Mouse (Mus musculus): ENCODE measurements at regions not wholly inside any gene's neighbourhood (a gene's known extent, or its start where the extent isn't known, plus 50 kb on each side); places are given as distances from the start of the nearest gene placed in this dataset.

DNA sequence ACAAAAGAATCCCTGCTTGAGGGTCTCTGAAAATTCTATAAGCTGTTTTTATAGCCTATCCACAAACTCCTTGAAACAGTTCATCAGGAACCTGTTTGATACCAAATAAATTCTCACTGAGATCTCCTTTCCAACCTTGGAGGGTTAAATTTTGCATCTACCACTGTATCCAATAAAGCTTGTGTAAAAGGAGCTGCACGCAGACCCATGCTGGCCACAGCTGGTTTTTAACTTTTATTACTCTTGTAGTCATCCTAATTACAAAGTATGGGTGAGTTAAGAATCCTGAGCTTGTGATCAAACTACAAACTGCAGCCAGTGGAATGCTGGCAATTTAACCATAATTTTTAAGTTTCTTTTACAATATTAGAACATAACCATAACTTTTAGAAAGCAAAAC, 59.0 kb upstream of the Ell2 start:
- no peak for TF ChIP-seq CTCF (IDR thresholded peaks at IDR 0.05; ENCODE audit: low read depth)
- TF ChIP-seq EP300 (IDR thresholded peaks at IDR 0.05; ENCODE audit: low read depth): no peak

Measured in liver, embryonic 14.5 days (tissue).